Mouse (Mus musculus) thymus, postnatal 0 days (tissue): Measurements from ENCODE around the gene Ptprm. TPM values are rescaled to one million over a fixed set of nuclear protein-coding genes. Genes with fewer than 3 reads are reported as not detected.
"Not testable (repeated sequence)": the region's sequence is repeated elsewhere in the genome, so short reads cannot be mapped to it uniquely, and the experiment has no call there.

Experiments
- DNase-seq: peaks from one replicate; pipeline ENCODE4 v3.0.0-alpha.2; 2015; ENCODE audit warnings: low spot score
- polyA plus RNA-seq: library from polyadenylated mRNA; unstranded; fragments of >200 nt; fragmentation: Nextera tagmentation; extraction: Ambion mirVana; gene quantifications from 2 replicates; pipeline ENCODE4 v1.2.1, GENCODE M21; 2015

Ptprm gene
- polyA plus RNA-seq, 1 experiment from 2014 or later: 1.5 TPM

DNA sequence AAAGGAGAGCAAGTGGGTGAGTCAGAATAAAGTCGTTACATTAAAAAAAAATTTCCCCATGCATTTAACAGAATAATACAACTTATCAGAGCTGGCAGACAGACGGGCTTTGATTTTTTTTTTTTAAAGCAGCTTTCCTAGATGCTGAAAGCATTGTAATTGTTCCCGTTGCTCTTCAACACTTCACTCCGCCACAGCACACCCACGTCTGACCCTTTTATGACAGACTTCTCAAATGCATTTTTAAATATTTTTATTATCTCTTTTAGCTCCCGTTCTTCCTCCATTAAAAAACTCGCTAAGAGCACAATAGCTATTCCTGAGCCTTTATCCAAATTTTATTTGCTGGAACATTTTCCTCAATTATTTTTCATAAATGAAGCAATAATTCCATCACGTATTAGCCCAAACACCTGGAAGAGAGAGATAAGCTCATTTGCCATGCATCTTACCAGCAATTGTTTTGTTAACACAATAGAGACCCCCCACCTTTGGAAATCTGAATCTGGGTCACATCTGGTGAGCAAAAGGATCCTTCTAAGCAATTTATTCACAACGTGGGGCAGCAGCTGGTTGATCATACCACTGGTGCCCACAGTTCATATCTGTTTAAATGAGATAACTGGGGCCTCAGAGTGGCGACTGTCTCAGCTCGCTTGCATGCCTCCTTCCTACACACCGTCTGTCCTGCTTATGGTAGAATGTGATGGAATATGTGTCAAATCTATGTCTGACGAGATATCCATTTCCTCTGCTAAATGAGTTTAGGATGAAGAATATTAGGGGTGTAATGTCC is 463.0 kb downstream of the Ptprm start:
- DNase-seq: no peak

GRCm38 (mm10) chr17:66882304-66882703 is 472.0 kb downstream of the Ptprm start:
- no peak for DNase-seq

GRCm38 (mm10) chr17:66880969-66881701 is 473.1 kb downstream of the Ptprm start:
- no peak for DNase-seq

DNA sequence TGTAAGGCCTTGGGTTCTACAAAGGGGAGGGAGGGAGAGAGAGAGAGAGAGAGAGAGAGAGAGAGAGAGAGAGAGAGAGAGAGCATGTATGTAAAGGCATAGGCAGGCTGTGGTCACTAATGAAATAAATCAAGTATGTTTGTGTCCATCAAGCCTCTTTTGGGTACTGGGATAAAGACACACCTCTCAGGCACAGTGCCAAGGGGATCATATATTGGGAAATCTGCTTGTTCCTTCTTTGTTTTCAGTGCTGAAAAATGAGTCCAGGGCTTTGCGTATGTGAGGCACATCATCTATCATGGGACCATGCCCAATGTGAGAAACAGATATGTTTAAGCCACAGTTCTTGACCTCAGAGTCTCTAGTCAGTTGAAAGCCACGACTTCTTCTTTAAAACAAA is 475.1 kb downstream of the Ptprm start:
- DNase-seq: no peak

- no peak for DNase-seq
Measured at GRCm38 (mm10) chr17:66877582-66877981, 476.7 kb downstream of the Ptprm start.

DNA sequence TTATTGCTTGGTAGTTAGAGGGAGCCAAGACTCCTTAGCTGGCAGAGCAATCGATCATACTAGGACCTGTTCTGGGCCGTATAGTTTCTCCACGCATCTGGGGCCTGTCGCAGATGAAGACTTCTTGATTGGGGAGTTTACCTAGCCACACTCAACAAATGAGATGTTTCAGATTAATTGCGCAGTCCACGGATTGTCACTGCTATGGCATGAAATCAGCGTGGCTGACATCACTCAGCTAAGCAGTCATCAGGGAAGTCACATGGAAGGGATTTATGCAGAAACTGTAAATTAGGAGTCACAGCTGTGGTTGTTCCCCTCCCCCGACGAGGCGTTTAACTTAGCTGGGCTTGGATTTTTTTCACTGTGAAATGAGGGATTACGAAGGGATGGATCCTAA is 479.4 kb downstream of the Ptprm start:
- DNase-seq: no peak

DNA sequence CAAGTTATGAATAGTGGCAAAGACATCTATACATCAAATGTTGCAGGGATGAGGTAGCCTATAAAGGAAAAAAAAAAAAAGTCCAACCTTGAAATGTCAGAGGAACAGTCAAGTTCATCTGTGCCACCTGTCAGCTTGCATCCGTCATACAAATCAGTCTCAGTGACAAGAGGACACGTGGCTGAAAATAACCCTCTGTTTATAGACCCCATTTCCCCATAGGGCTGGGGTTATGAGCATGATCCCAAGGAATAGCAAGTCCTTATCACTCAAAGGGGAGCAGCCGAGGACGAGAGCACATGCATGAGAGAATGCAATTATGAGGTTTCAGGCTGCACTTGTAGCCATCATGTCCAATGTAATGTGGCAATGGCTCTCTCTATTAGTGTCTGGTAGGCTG is 482.9 kb downstream of the Ptprm start:
- no peak for DNase-seq

- DNase-seq: no peak
Measured at GRCm38 (mm10) chr17:66869581-66870002, 484.7 kb downstream of the Ptprm start.

DNA sequence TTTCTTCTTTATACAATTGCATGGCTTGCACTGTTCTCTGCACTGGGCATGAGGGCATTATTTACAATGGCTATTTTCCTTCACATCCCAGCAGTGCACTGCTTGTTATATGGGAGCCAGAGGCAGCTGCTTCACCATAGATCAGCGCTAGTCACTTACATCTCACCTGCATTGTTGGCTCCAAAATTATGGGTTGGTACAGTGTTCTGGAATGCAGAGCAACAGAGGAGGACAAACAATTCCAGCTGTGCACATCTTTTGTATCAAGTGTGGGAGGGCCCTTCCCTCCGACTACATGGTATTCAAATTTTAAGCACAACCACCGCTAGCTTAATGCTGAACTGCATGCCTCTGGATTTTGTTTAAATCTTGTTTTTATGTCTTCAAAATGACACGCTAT is 489.8 kb downstream of the Ptprm start:
- no peak for DNase-seq

DNA sequence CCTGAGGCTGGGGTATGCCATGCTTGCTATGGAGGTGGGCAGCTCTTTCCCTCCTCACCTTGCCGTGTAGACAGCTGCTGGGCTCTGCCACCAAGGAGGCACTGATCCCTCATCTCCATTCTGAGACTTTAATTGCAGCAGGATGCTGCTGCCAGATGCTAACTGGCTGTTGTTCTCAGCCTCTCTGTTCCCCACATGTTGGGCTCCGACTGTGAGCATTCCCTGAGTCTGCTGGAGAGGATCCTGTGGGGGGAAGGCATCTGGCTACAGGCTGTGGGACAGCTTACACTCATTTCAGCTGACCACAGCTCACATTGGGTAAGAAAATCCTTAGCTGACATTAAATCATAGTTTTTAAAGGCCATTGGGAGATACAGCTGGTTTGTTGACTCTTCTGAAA is 492.7 kb downstream of the Ptprm start:
- no peak for DNase-seq

DNA sequence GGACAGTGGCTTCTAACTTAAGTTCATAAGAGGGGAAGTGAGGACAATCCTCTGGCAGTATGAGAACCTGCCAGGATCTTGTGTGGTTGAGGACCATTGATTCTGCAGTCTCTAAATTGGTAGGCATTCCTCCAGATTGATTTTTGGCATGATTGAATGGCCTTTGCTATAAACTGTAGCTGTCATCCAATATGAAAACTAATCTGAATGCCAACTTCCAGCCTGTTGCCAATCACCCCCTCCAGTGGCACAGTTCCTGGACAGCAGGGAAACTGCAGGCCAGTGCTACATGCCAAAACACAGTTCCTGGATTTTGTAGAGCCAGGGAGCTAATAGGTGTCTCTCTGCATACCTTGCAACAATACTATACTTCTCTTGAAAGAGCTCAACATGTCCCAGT is 495.5 kb downstream of the Ptprm start:
- DNase-seq: no peak

DNA sequence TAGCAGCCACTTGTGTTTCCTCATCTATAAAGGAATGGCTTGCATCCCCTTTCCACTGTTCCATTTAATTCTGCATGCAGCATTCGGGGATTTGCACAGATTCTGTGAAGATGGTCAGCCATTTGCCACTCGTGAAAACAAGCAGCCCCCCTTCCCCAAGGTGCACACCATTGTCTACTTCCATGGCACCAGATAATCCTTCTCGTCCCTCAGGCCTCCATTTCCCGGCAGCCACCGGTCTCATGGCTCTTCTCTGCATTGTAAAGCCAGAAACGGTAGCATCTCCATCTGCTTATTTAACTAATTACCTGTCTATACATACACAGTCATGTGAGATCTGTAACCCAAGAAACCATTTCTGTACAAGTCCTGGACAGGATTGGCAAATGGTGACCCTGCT is 501.8 kb downstream of the Ptprm start:
- no peak for DNase-seq

DNA sequence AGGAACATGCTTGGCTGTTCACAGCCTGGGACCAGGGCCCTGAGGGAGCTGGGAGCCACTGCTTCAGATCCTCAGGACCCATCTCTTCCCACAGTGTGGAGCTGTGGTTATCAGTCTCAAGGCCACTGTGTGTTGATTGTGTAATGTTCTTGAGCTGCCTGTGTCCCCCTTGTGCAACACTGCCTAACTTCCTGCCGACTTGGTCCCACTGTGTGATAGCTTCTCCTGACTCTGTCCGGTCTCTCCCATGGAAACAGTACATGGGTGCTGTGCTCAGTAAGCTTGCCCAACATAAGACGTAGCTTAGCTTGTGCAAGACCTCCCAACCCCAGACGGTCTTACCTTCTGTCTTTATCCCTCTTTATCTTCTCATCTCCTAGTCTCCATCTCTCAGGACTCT is 507.2 kb downstream of the Ptprm start:
- not testable (repeated sequence) for DNase-seq

DNA sequence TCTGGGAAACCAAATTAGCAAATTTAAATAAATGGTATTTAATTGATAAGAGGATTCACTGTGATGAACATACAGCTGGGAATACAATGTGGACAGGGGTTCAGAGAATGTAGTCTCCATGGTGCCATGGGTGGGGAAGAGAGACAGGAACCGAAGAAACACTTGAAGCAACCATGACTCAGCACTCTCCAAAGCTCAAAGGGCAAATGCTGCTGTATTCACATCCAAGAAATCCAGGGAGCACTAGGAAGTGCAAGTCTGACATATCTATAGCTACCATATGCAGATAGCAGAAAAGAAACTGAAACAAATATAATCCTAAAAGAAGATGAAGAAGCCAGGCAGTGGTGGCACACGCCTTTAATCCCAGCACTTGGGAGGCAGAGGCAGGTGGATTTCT is 531.9 kb downstream of the Ptprm start:
- no peak for DNase-seq

DNA sequence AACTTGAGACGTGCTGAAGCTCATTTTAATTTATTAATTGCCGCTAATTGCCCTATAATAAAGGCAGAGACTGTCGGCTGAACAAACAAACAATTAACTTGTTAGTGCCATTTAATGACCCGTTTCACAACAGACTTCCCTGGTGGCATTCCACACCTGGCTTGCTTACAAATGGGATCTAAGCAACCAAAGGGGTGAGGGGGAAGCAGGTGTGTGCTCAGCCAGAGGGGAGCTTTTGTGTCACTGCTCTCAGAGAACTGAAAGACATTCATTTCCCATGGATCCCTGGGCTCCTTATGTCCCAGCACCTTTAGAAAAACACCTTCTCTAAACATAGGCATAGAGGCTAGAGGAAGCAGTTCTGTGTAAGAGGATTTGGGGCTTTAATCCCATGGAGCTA is 536.9 kb downstream of the Ptprm start:
- no peak for DNase-seq

DNA sequence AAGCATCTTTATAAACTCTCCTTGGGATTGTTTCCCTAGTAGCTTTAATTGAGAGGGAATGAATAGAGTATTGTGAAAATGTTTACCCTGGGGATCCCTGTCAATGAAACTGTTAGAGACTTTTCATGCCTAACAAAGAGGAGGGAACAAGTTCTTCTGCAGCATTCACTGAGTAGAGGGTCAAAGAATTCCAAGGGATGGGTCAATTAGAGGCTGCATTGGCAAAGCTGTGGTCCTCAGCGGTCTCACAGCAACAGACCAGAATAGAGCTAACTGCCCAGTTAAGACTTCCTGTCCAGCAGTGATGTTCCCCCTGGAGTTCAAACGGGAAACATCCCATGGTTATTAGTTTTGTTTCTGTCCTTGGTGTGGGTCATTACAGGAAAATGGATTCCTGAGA is 538.3 kb downstream of the Ptprm start:
- DNase-seq: no peak

DNA sequence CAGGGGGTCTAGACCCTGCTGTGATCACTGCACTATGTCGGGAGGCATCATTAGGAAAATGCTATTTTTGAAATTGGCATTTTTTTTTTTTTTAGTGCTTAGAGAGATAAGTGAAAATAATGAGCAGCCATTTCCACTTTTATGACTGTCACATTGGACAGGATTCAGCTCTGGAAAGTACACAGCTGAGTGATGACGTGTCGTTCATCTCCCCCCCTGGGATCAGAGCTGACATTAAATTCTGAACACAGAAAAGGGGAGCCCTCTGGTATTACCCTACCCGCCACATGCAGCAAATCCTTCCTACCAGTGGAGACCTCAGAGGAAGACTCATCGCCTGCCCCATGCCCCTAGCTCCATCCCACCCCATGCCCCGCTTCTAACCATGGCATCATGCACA is 540.5 kb downstream of the Ptprm start:
- no peak for DNase-seq

- DNase-seq: no peak
Measured at GRCm38 (mm10) chr17:66813346-66813745, 540.9 kb downstream of the Ptprm start.

DNA sequence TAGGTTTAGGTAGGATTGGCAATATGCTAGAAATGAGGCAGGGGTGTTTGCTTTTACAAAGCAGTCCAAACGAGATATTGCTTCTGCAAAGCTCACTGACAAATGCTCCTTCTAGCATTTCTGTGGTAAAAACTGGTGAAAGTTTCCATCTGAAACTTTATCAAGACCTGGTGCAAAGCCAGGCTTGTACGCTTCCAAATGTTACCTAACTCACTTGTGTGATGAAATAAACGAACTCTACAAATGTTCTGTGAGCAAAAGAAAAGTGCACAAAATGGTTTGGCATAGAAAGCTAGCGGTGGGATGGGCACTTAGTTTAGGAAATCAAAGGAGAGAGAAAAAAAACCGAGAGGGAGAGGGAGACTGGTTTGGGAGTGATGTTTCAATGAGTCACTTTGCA is 544.5 kb downstream of the Ptprm start:
- no peak for DNase-seq

- DNase-seq: no peak
Measured at GRCm38 (mm10) chr17:66808186-66808585, 546.1 kb downstream of the Ptprm start.

DNA sequence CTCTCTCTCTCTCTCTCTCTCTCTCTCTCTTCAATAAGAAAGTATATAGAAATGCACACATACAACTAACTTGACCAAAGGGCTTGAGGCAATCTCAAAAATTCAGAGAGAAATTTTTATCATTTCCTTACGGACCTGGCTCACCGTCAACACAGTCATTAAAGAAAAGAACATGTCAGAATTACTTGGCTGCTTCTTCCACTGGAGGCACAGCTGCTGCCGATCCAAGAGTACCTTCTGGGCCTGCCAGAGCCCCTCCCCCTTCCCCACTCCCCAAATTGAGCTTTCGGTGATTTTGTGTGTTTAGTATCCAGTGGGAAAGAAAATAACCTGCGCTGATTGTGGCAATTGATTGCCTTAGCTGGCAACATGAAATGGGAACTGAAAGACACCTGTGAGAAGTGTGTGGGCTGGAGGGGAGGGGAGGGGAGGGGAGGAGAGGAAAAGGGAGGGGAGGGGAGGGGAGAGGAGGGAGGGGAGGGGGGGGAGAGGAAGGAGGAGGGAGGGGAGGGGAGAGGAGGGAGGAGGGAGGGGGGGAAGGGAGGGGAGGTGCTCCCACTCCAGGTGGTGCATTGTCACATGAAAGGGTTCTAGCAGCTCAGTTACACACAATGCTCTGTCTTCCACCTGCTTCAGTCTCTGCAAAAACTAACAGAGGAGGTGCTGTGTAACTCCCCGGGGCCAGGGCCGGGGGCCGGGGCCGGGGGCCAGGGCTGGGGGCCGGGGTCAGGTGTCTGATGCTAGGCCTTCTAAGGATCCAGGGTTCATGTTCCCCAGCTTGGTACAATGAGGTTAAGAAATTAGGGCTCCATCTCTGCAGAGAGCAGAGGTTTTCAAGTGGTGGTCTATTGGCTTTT is 552.2 kb downstream of the Ptprm start:
- no peak for DNase-seq

DNA sequence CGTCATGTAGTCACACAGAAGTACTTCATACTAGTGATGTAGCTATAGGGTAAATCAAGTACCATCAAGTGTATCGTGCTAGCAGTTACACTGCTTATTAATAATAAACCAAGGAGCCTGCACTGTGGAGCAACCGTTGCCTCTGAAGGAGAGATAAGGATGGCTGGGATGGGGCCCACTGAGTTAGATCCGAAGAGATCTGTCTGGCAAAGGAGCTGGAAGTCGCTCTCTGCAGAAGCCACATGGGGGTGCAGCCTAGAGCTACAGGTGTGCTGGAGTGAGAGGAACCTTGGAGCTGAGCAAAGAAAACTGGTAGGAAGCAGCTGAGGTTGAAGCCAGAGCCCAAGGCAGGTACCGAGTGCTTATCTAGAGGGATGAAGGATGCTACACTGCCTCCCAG is 554.0 kb downstream of the Ptprm start:
- no peak for DNase-seq
